Mouse (Mus musculus): Measurements from ENCODE around the gene Ptprs.
A peak's percentile ranks its signal among the peaks of the same experiment; 100 is the strongest.

Gene Ptprs

DNA sequence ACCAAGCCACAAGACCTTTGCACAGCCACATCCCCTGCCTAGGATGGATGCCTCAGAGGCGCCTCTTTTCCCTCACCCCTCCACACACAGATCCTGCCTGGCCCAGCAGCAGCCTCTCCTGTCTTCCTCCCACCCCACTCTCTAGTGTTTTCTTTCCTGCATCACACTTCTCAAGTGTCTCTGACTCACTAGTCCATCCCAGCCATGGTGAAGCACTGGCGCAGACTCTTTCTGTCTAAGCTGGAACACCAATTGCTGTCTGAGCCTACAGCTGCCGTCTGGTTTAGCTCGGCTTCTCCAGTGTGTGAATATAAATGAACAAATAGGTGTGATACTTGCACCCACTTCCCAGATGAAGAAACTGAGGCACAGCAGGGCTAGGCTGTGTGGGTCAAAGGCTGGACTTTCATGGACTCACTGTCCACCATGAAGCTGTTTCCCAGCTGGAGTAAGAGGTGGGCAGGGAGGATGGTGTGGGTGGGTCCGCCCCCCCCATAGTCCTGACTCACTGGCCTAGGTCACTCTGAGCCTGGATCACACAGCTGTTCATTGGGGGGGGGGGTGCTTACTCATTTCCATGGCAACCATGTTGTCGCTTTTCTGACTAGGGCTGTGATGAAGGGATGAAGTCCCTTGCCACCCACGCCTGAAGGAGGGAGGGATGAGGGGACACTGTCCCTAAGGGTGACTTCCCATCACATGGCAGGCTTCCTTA lies 14.3 kb upstream of the Ptprs start:
- DNase-seq (ENCODE audit: low spot score): no peak

DNA sequence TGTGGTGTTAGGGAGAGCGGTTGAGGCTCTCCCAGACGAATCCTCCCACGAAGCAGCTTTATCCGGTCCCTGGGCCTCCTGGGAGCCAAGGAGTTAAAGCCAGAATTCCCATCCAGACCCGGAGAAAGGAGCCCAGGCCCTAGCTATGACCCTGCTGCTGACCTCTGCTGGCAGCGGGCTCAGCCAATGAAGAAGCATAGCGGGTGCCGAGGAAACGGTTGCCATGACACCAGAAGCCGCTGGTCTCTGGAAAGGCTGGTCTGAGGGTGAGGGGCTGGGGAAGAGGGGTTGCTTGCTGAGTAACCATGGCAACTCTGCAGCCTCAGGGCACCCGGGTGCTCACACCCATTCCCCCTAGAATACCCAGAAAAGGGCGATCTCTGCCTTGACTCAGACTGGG lies 11.7 kb upstream of the Ptprs start:
- no peak for DNase-seq (ENCODE audit: low spot score)

- peak; percentile 57 for DNase-seq (ENCODE audit: low spot score)
Measured at GRCm38 (mm10) chr17:56487441-56487888, 11.2 kb upstream of the Ptprs start.

GRCm38 (mm10) chr17:56485926-56486325 lies 9.6 kb upstream of the Ptprs start:
- DNase-seq (ENCODE audit: low spot score): no peak

DNA sequence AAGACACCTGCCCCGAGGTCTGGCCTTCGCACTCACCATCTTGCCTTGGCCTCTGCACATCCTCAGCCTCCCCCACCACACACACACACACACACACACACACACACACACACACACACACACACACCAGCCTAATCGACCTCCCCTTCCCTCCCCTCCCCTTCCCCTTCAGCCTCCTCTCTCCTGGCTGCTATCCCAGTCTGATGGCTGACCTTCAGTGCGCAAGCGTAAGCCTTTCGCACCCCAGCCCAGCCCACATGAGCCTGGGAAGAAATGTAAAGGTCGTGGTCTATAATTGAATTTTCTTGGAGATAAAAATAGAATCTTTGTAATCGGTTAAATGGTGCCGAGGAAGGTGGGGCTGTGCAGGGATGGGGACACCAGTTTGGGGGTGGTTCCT lies 8.8 kb upstream of the Ptprs start:
- DNase-seq (ENCODE audit: low spot score): no peak

DNA sequence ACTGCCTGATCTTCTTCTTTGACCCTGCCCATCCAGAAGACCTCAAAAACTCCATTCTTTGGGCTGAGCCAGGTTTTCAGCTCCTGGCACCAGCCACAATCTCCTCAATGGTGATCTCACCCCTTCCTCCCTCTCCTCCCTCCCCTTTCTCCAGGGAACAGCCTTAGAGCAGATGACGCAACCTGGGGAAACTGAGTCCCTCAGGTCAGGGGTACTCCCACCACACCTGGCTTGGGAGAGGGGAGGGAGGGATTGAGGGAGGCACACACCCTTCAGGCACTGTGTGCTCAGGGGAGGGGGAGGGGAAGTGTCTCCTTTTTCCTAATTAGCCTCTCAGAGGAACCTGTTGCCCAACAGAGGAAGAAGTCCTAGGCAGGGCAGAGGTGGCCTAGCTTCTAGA lies 6.4 kb upstream of the Ptprs start:
- no peak for DNase-seq (ENCODE audit: low spot score)

GRCm38 (mm10) chr17:56479358-56479757 lies 3.1 kb upstream of the Ptprs start:
- peak; percentile 80 for DNase-seq (ENCODE audit: low spot score)

DNA sequence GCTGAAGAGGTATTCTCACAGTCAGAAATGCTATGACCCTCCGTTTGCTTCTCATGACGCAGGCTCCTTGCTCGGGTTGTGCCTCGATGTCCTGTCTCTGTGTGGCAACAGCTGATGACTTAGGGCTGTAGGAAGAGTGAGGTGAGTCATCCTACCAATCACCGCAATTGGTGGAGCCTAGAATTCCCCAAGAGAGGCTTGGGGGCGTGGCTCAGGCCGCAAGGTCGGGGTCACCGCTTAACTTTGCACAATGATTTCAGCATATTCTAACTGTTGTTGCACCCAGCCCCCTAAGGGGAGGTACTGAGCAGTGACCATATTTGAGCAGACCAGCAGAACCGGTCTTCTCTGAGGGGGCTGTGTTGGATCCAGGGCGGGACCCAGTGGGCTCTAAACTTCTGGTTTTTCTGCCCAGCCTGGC lies 1.9 kb upstream of the Ptprs start:
- peak; percentile 67 for DNase-seq (ENCODE audit: low spot score)

- no peak for DNase-seq (ENCODE audit: low spot score)
Measured at GRCm38 (mm10) chr17:56477191-56477818, 1.0 kb upstream of the Ptprs start.

GRCm38 (mm10) chr17:56475584-56476401 lies 490 bp downstream of the Ptprs start:
- DNase-seq (ENCODE audit: low spot score): no peak

DNA sequence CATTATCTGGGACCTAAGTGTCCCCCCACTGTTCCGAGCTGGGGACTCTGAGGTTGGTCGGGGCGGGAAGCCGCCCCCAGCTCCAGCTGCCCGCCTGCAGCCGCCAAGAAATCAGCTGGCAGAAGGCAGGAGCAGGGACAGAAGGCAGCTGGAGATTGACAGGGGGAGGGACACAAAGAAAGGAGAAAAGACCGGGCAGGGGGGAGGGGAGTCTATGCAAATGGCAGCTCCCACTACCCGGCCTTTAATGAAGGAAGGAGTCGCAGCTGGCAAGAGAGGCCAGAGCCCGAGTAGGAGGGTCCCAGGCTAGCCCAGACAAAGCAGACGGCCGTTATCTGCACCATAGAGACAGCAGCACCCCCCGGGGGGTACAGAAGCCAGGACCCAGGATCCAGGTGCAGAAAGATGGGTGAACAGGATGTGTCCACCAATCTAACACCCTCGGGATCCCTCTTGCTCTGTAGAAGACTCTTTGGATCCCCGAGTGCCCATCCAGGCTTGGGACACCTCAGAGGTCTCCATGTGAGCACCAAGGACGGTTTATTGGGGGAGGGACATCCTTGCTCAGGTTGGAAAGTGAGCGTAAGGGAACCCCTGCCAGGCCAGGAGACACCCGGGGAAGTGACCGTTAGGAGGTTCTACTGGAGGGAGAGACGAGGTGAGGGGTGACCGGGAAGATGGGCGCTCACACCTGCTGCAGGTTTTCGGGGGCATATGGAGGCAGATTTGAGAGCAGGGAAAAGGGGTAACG lies 1.3 kb downstream of the Ptprs start:
- DNase-seq (ENCODE audit: low spot score): no peak

DNA sequence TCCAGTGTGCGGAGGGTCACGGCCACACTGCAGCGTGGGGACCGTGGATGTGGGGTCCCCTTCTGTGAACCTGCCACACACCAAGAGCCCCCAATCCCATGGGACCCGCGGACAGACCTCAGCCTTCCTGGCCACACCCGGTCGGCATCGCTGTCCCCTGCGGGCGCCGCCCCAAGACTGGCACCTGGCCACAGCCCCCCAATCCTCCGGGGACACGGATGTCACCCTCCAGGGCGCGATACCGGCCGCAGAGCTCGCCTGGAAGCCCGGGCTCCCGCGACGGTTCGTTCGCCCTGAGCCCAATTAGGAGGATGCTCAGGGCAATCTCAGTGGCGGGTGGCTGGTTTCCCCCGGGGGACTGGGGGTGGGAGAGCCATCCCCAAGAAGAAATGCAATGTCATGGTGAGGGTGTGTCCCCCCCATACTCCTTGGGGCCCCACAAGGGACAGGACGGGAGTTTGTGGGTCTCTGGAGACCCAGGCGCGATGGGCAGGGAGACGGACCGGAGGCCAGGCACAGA lies 1.9 kb downstream of the Ptprs start:
- no peak for DNase-seq (ENCODE audit: low spot score)

DNA sequence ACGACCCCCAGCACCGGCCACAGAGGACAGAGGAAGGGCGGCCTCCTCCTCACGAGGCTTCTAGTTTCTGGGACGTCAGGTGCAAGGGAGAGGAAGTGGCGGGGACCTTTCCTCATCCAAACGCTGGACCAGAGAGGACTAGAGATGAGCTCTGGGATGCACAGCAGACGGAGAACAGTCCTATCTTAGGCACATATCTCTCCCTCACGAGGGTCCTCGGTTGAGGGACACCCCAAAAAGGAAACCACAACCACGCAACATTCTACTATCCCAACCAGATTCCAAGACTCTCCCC lies 2.7 kb downstream of the Ptprs start:
- DNase-seq (ENCODE audit: low spot score): no peak

GRCm38 (mm10) chr17:56472733-56473610 lies 3.3 kb downstream of the Ptprs start:
- peak; percentile 66 for DNase-seq (ENCODE audit: low spot score)

- DNase-seq (ENCODE audit: low spot score): no peak
Measured at GRCm38 (mm10) chr17:56472121-56472520, 4.2 kb downstream of the Ptprs start.

DNA sequence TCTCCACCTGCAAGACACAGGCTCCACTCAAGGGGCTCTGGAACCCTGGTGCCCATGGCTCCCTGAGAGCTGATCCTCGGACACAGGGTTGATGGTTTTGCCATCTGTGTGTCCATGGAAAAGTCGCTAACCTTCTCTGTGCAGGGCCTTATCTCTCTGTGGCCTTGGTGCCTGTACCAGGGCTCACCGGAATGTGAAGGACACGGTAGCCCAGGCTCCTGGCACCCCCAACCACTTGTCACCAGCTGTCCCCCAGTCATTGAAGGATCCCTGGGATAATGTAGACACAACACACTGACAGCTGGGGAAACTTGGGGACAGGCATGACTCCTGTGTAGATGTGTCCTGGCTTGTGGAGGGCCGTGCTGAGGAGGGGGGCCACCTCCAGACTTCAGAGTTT lies 5.1 kb downstream of the Ptprs start:
- DNase-seq (ENCODE audit: low spot score): no peak

GRCm38 (mm10) chr17:56470571-56470970 lies 5.7 kb downstream of the Ptprs start:
- DNase-seq (ENCODE audit: low spot score): no peak

DNA sequence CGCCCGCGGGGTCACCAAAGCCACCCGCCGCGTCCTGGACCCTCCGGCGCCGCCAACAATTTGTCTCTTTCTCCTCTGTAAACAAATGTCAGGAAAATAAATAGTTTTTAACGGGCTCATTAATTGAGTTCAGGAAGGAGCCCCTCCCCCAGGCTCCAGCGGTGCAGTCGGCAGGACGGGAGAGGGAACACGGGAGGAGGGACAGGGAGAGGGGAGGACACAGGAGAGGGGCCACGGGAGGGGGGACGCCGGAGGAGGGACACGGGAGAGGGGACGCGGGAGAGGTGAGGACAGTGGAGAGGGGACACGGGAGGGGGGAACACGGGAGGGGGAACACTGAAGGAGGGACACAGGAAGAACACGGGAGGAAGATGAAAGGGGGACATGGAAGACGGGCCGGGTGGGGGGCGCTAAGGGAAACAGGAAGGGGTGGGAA lies 6.3 kb downstream of the Ptprs start:
- DNase-seq (ENCODE audit: low spot score): no peak

DNA sequence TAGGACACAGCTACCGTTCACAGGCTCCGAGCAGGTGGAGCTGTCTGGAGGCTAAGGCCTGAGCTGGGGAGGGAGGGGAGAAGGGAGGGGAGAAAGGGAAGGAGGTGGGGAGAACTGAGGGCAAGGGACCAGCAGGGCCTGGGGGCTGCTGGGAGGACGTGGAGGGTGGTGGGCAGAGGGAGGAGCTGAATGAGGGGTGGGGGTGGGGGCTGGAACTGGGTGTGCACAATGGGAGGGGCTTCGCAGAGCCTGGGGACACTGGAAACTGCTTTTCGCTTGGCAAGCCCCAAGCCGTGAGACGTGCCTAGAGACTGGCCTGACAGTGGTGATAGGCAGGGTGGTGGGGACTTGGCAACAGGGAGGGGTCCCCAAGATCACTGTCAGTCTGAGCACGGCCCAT lies 7.0 kb downstream of the Ptprs start:
- DNase-seq (ENCODE audit: low spot score): no peak

DNA sequence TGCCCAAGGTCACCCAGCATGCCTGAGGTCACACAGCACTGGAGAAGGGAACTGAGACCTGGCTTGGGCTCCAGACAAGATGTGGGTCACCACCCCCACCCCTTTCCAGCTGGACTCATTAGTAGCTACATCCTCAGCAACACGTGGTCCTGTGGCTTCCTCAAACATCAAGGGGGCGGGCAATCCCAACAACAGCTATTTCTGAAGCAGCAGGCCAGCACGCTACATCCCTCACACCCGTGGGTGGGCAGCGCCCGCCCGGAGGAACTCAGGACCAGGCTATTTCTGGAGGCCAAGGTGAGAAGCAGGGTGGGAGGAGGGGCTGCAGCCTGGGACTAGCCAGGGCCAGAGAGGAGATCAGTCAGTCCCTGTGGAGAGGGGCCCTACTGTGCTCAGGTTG lies 7.4 kb downstream of the Ptprs start:
- no peak for DNase-seq (ENCODE audit: low spot score)

DNA sequence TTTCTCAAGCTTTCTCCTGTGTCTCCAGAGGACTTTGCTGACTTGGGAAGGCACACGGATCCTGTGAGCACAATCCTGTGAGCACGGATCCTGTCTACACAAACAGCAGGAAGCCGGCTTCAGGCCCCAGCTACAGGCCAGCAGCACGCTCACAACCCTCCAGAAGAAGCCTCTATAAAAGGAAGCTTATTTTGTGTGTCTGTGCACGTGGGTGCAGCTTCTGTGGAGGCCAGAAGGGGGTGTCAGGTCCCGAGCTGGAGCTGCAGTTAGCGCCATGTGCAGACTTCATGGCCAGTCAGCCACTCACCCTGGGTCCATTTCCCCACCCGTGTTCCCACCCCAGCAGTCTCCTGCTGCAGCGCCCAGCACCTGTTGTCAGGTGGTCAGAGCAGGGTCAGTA lies 7.9 kb downstream of the Ptprs start:
- no peak for DNase-seq (ENCODE audit: low spot score)

All from urinary bladder, postnatal 14 days (tissue).